Mouse (Mus musculus): ENCODE data around the gene Stk33. TPM values are rescaled to one million over a fixed set of nuclear protein-coding genes. Genes with fewer than 3 reads are reported as not detected.

Stk33 gene
- polyA plus RNA-seq, 1 experiment: 2.6 TPM

- DNase-seq (ENCODE audit: extremely low spot score in 1 of 2, low spot score in 1 of 2): peak; percentile 32 to 78
Measured at GRCm38 (mm10) chr7:109255506-109256352, 183.2 kb downstream of the Stk33 start.

GRCm38 (mm10) chr7:109251418-109251817, 187.5 kb downstream of the Stk33 start:
- no peak for DNase-seq (ENCODE audit: extremely low spot score in 1 of 2, low spot score in 1 of 2)

- DNase-seq (ENCODE audit: extremely low spot score in 1 of 2, low spot score in 1 of 2): no peak
Measured at GRCm38 (mm10) chr7:109244776-109245175, 194.1 kb downstream of the Stk33 start.

GRCm38 (mm10) chr7:109241313-109241712, 197.6 kb downstream of the Stk33 start:
- no peak for DNase-seq (ENCODE audit: extremely low spot score in 1 of 2, low spot score in 1 of 2)

GRCm38 (mm10) chr7:109239346-109239745, 199.5 kb downstream of the Stk33 start:
- DNase-seq (ENCODE audit: extremely low spot score in 1 of 2, low spot score in 1 of 2): no peak

- DNase-seq (ENCODE audit: extremely low spot score in 1 of 2, low spot score in 1 of 2): no peak
Measured at GRCm38 (mm10) chr7:109238724-109239123, 200.2 kb downstream of the Stk33 start.

GRCm38 (mm10) chr7:109234882-109235640, 203.8 kb downstream of the Stk33 start:
- no peak for DNase-seq (ENCODE audit: extremely low spot score in 1 of 2, low spot score in 1 of 2)

GRCm38 (mm10) chr7:109234476-109234875, 204.4 kb downstream of the Stk33 start:
- DNase-seq (ENCODE audit: extremely low spot score in 1 of 2, low spot score in 1 of 2): no peak

- peak in 1 of 2 experiments; percentile 30 for DNase-seq (ENCODE audit: extremely low spot score in 1 of 2, low spot score in 1 of 2)
Measured at GRCm38 (mm10) chr7:109231881-109232321, 207.0 kb downstream of the Stk33 start.

GRCm38 (mm10) chr7:109231307-109231706, 207.6 kb downstream of the Stk33 start:
- DNase-seq (ENCODE audit: extremely low spot score in 1 of 2, low spot score in 1 of 2): no peak

GRCm38 (mm10) chr7:109230806-109231205, 208.1 kb downstream of the Stk33 start:
- DNase-seq (ENCODE audit: extremely low spot score in 1 of 2, low spot score in 1 of 2): peak; percentile 52 to 89

Other genes with a start within 250 kb of the Stk33 start
- gene Trim66, start 69.1 kb upstream of the Stk33 start, polyA plus RNA-seq (2012; rRNA removed): 7.9 and 9.6 TPM in 2 replicates
- 295 and 337 TPM in 2 replicates for gene Rpl27a, start 80.1 kb upstream of the Stk33 start, polyA plus RNA-seq (2012; rRNA removed)